In the genomic region with DNA sequence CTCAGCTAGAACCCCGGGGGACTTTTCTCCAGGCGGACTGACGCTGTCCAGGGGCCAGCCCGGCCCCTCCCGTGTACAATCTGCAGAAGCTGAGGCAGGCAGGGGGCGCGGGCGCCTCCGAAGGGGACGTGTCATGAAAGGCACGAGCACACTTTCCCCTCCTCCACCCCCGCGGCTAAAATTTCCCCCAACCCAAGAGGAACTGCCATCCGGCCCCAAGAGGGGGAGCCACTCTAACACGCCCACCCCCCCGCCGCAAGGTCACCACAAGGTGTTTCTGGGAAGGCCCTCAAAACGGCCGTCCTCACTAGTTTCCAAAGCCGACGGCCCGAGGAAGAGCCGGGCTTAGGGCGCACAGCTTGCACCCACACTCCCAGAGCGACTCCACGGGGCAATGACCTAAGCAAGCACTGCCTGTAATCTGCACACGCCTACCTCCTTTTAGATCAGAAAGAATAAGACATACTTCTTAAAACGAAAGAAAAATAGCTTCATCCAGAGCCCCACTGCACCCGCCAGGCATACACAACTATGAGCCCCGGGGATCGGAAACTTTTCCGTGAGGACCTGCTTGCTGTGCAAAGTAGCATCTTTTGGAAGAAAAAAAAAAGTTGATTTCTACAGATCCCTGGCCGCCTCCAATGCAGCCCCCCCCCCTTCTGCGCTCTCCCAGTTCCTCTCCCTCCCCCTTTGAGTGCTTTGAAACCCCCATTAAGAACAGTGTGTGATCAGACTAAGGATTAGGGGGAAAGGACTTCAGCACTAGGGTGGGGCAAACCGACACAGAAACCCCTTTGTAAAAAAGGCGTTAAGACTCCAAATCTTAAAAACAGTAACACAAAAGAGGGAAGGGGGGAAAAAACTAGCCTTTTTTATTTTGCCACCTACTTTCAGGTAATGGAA, we compare ENCODE assay signal across 8 mouse cellular contexts. TPM values are rescaled to one million over a fixed set of nuclear protein-coding genes. Genes with fewer than 3 reads are reported as not detected.
DNase-seq lines count a peak whose midpoint lies in the region; ATAC-seq and TF ChIP-seq lines count a peak whose summit lies in the region.

No protein-coding gene starts in this region.

- under 1% methylated on average over 36 of the region's 36 CpGs for WGBS in forebrain, embryonic 14.5 days
- WGBS in lung, embryonic 14.5 days, result under 1% methylated on average over 36 of the region's 36 CpGs
- WGBS in olfactory bulb, adult 2 months, result under 1% methylated on average over 36 of the region's 36 CpGs

- H3K4me1 ChIP-seq in ES-Bruce4 (ENCODE audit: control insufficient read depth, insufficient read depth, low read length), result no peaks in the 10 kb centered on the region
- peaks cover 18% of the 10 kb centered on the region for H3K4me1 ChIP-seq in forebrain, embryonic 14.5 days (ENCODE audit: control insufficient read depth, insufficient read depth, low read length)
- H3K4me1 ChIP-seq in lung, embryonic 14.5 days (ENCODE audit: insufficient read depth), result peaks cover 16% of the 10 kb centered on the region; the same call in 1 of the 2 replicates
- peaks cover 11% of the 10 kb centered on the region for H3K4me1 ChIP-seq in olfactory bulb, adult 2 months (ENCODE audit: control insufficient read depth, insufficient read depth, low read length)

- no peak for ATAC-seq in forebrain, embryonic 14.5 days
- no peak for ATAC-seq in lung, embryonic 14.5 days (ENCODE audit: insufficient read depth)

- intact Hi-C loops in heart, postnatal 25 days (cut with DNase I), result loop anchor here (5.0 to 10.0 kb wide), 6 partner anchors 220 to 720 kb away; partner anchors contain the start of gene Rbm26

- TF ChIP-seq POLR2A in ES-Bruce4 (IDR thresholded peaks at IDR 0.05; ENCODE audit: insufficient read depth, low read length), result no peak
- TF ChIP-seq POLR2A in olfactory bulb, adult 2 months (IDR thresholded peaks at IDR 0.05; ENCODE audit: insufficient read depth, low read depth, low read length), result no peak

- peak overlapping the region; percentile 97 for H3K27ac ChIP-seq in ES-Bruce4 (ENCODE audit: insufficient read depth, low read length)
- H3K27ac ChIP-seq in forebrain, embryonic 14.5 days (ENCODE audit: low read depth, low read length), result peak overlapping the region; percentile 99; the same call in 1 of the 2 replicates
- peak overlapping the region; percentile 100 for H3K27ac ChIP-seq in lung, embryonic 14.5 days (ENCODE audit: low read depth)
- H3K27ac ChIP-seq in olfactory bulb, adult 2 months (ENCODE audit: insufficient read depth, low read depth, low read length), result peak overlapping the region; percentile 37

- peak; percentile 86 for TF ChIP-seq EP300 in ES-Bruce4 (IDR thresholded peaks at IDR 0.05; ENCODE audit: insufficient read depth, low read depth, low read length)

- no peak for TF ChIP-seq CTCF in ES-Bruce4 (IDR thresholded peaks at IDR 0.05; ENCODE audit: low read depth, low read length)
- peak; percentile 27; the same call in 1 of the 2 replicates for TF ChIP-seq CTCF in lung, embryonic 14.5 days (IDR thresholded peaks at IDR 0.05; ENCODE audit: low read depth)
- TF ChIP-seq CTCF in olfactory bulb, adult 2 months (IDR thresholded peaks at IDR 0.05; ENCODE audit: insufficient read depth, low read depth, low read length), result no peak

- H3K9ac ChIP-seq in ES-Bruce4 (ENCODE audit: low read depth, poor library complexity, severe bottlenecking), result peak overlapping the region; percentile 99
- H3K9ac ChIP-seq in forebrain, embryonic 14.5 days (ENCODE audit: low read length), result peak overlapping the region; percentile 88
- H3K9ac ChIP-seq in lung, embryonic 14.5 days, result peak overlapping the region; percentile 98

- H3K4me3 ChIP-seq in ES-Bruce4 (ENCODE audit: low read depth, low read length), result peak overlapping the region; percentile 99
- peak overlapping the region; percentile 72 for H3K4me3 ChIP-seq in forebrain, embryonic 14.5 days (ENCODE audit: low read depth, low read length)
- H3K4me3 ChIP-seq in lung, embryonic 14.5 days (ENCODE audit: low read depth, low read length), result peak overlapping the region; percentile 90
- peak overlapping the region; percentile 70 for H3K4me3 ChIP-seq in olfactory bulb, adult 2 months (ENCODE audit: insufficient read depth, low read depth, low read length)

- no peaks in the 10 kb centered on the region for H3K27me3 ChIP-seq in ES-Bruce4 (ENCODE audit: control insufficient read depth, insufficient read depth, low read length, poor library complexity, severe bottlenecking)
- H3K27me3 ChIP-seq in forebrain, embryonic 14.5 days (replicated peaks; ENCODE audit: control insufficient read depth, insufficient read depth, low read length), result no peaks in the 10 kb centered on the region
- no peaks in the 10 kb centered on the region for H3K27me3 ChIP-seq in lung, embryonic 14.5 days (ENCODE audit: insufficient read depth, low read length)

- no peaks in the 10 kb centered on the region for H3K9me3 ChIP-seq in ES-Bruce4 (replicated peaks; ENCODE audit: control insufficient read depth, insufficient read depth, low read length, poor library complexity, severe bottlenecking)
- H3K9me3 ChIP-seq in forebrain, embryonic 14.5 days (replicated peaks; ENCODE audit: control insufficient read depth, low read length), result no peaks in the 10 kb centered on the region
- no peaks in the 10 kb centered on the region for H3K9me3 ChIP-seq in lung, embryonic 14.5 days (ENCODE audit: low read depth, low read length)

- peak; percentile 48 for DNase-seq in c-Kit-positive CD71-negative TER-119-negative erythroid progenitor cells, embryonic 14.5 days (ENCODE audit: low read depth)
- DNase-seq in forebrain, embryonic 14.5 days (ENCODE audit: low spot score), result peak; percentile 67
- peak; percentile 20 for DNase-seq in heart, postnatal 25 days (ENCODE audit: low spot score)
- DNase-seq in layer of hippocampus, adult 18-20 months (ENCODE audit: low spot score in 2 of 2), result peak; percentile 29 to 52
- DNase-seq in lung, embryonic 14.5 days, result peak; percentile 75
- peak; percentile 44 for DNase-seq in thymus, postnatal 25 days

- H3K36me3 ChIP-seq in ES-Bruce4 (ENCODE audit: control insufficient read depth, insufficient read depth, low read length, poor library complexity, severe bottlenecking), result peaks cover 44% of the 10 kb centered on the region
- peaks cover 7% of the 10 kb centered on the region for H3K36me3 ChIP-seq in forebrain, embryonic 14.5 days (ENCODE audit: control insufficient read depth, insufficient read depth, low read length)
- peaks cover 20% of the 10 kb centered on the region for H3K36me3 ChIP-seq in lung, embryonic 14.5 days (ENCODE audit: insufficient read depth)

- peak overlapping the region; percentile 98 for H3K4me2 ChIP-seq in forebrain, embryonic 14.5 days (ENCODE audit: low read length)
- peak overlapping the region; percentile 98 for H3K4me2 ChIP-seq in lung, embryonic 14.5 days

RNA-seq across cellular contexts. Expression of gene Spry2, which starts 1.4 kb away (rescaled TPM):
- 69.6 and 71.3 TPM in 2 replicates for polyA plus RNA-seq in ES-Bruce4 (2011; ENCODE audit: insufficient read depth, insufficient read length, low read depth, missing spikeins)
- polyA plus RNA-seq in forebrain, embryonic 14.5 days (2014; fragmentation: Nextera tagmentation; extraction: Ambion mirVana), result 22.9 and 28.0 TPM in 2 replicates
- 10 to 100 TPM; 28.7 to 29.0 TPM for total RNA-seq in heart, postnatal 25 days (2021)
- 10 to 100 TPM; 68.3 to 71.6 TPM for total RNA-seq in layer of hippocampus, adult 18-20 months (2021)
- polyA plus RNA-seq in lung, embryonic 14.5 days (2014; fragmentation: Nextera tagmentation; extraction: Ambion mirVana), result 43.6 and 46.6 TPM in 2 replicates
- not detected in 2 replicates for polyA plus RNA-seq in olfactory bulb, adult 2 months (2012; ENCODE audit: insufficient read depth, insufficient read length, low replicate concordance, missing spikeins)

Comparison
In these comparisons a context has a peak if more than half of its experiments do, and no peak if none do; other contexts are left out.
1. H3K27ac ChIP-seq: peak in every context shown above with its lines; median percentile 100 in lung, embryonic 14.5 days; 99 in forebrain, embryonic 14.5 days; 97 in ES-Bruce4; 37 in olfactory bulb, adult 2 months.
2. DNase-seq: peak in every context shown above with its lines; median percentile 75 in lung, embryonic 14.5 days; 67 in forebrain, embryonic 14.5 days; 48 in c-Kit-positive CD71-negative TER-119-negative erythroid progenitor cells, embryonic 14.5 days; 44 in thymus, postnatal 25 days; 40 in layer of hippocampus, adult 18-20 months; 20 in heart, postnatal 25 days.